Mouse (Mus musculus) right cerebral cortex, postnatal 36 days (tissue): ENCODE measurements around the gene Hmbs.
A peak's percentile ranks its signal among the peaks of the same experiment; 100 is the strongest.

Experiments
- DNase-seq, 2 experiments: peaks; one replicate each; pipeline ENCODE4 v3.0.0; 2022; ENCODE audit warnings: low spot score in 2 of 2, mixed read lengths in 1 of 2

The Hmbs gene

DNA sequence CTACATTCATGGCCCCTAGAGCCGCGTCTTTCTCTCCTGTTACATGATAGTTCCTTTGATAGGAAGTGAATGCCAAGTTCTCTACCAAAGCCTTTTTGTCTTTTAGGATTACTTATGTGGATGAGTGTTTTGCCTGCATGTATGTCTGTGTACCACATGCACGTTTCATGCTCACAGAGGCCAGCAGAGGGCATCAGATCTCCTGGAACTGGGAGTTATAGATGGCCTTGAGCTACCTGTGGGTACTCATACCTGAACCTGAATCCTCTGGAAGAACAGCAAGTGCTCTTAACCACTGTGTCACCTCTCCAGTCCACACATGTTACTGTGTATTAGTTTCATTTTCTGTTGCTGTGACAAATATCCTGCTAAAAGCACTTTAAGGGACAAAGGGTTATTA is 51.5 kb downstream of the Hmbs start:
- no peak for DNase-seq

DNA sequence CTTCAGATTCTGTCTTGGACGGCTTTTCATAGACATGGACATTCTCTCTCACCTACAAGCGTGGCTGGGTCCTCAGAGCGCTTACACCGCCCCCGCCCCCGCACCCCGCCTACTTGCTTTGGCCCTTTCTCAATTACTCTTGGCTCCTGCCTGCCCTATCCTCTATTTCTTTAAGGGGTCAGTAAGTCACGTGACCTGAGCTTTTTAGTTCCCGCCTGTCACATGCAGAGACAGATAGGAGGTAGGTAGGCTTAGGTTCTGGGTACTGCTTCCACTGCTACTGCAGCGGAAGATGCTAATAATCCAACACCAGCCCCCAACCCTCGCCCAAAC is 55.1 kb downstream of the Hmbs start:
- DNase-seq: no peak

GRCm38 (mm10) chr9:44288076-44288958 is 55.7 kb downstream of the Hmbs start, which contains the start of gene Abcg4:
Gene Abcg4 (minus strand): TSS chr9:44288615.
- peak; percentile 37 to 41 for DNase-seq

DNA sequence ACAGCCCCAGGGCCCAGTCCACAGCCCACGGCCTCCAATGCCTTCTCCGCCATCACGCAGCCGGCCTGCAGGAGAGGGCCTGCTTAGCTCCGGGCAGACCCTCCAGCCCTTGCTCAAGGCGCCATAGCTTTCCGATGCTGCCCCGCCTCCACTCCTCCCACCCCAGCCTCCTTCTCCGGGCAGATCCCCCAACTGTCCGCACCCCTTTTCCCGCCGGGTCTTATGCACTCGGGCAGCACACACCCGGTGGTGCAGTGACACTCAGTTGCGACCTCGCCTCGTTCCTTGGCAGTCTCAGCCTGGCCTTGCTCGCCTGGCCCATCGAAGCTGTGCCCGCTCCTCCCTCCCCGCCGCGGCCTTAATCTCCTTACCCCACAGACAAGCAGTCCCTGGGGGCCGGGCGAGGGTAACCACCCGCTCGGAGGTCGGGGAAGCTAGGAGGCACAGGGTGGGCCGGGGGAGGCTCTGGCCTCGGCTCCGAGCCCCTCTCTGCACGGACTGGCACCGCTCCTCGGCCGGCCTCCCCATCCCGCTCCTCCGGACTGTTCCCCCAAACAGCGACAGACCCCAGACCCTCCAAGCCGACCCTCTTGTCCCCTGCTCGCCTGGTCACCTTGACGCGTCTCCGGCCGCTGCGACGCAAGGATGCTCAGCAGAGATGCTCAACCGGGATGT is 56.5 kb downstream of the Hmbs start:
- no peak for DNase-seq

DNA sequence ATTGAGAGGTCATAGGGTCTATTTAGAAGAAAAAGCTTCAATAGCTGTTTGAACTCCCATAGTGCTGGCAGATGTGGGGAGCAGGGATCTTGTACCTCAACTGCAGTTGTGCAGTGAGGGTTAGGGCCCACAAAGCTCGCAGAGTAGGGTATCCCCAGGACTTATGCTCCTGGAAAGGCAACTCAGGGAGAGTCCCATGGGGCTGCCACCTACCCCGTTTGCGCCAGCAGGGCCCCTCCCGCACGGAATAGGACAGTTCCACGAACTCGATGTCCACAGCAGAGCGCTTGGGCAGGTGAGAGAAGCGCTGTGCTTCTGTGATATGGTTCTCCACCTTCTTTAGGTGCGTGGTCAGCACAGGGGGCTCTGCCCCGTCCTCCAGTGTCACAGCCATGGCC is 57.0 kb downstream of the Hmbs start:
- no peak for DNase-seq
